Mouse (Mus musculus) brain, embryonic 14.5 days (tissue): ENCODE data around the gene Glod5.
"Not testable (repeated sequence)": the region's sequence is repeated elsewhere in the genome, so short reads cannot be mapped to it uniquely, and the experiment has no call there.

Experiments used
- CTCF ChIP-seq: fragments of 200-500 bp; IDR thresholded peaks from 2 replicates; pipeline ENCODE4 v1.5.1; 2012; ENCODE audit warnings: inconsistent platforms, mild to moderate bottlenecking, moderate library complexity, borderline replicate concordance; ENCODE audit not compliant: insufficient read depth, insufficient read length; ENCODE audit errors: extremely low read depth
- POLR2A ChIP-seq: fragments of 200-500 bp; IDR thresholded peaks from 2 replicates; pipeline ENCODE4 v1.6.1; 2012; ENCODE audit warnings: mild to moderate bottlenecking, inconsistent platforms, borderline replicate concordance; ENCODE audit not compliant: poor library complexity, insufficient read depth, insufficient read length, severe bottlenecking; ENCODE audit errors: extremely low read depth

DNA sequence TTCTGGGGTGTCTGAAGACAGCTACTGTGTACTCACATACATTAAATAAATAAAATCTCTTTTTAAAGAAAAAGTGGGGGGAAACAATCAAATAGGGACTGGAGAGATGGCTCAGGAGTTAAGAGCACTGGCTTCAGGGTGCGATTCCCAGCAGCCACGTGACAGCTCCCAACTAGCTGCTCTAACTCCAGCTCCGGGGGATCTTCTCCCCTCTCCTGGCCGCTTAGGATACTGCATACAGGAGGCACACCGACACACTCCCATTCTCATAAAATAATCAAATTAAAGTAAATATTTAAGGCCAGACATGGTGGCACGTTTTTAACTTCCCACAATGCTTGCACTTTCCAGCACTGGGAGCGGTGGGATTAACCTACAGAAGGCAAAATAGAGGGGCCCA is 2.6 kb downstream of the Glod5 start:
- not testable (repeated sequence) for TF ChIP-seq CTCF, POLR2A
